Comparison of ENCODE assay signal across 20 mouse cellular contexts in the genomic region with DNA sequence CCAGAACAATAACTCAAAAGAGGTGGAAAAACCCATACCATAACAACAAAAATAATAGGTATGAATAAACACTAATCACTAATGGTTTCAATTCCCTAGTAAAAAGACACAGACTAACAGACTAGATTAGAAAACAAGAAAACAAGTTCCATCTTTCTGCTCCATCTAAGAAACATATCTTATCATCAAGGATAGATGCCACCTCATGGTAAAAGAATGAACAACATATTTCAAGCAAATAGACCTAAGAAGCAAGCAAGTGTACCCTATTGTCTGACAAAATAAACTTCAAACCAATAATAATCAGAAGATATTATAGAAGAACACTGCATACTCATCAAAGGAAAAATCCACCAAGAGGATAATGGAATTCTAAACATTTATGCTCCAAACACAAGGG.
DNase-seq lines count a peak whose midpoint lies in the region; ATAC-seq and TF ChIP-seq lines count a peak whose summit lies in the region.
"Had no signal": no experiment of that assay in that cellular context is flagged by ENCODE, and none has a peak within 500 bp of the region (broad histone marks: within the 10 kb centered on the region; RNA-seq: fewer than 3 reads in every experiment).

No protein-coding gene starts in this region.

- no peak overlapping the region for H3K4me3 ChIP-seq in intestine, postnatal 0 days (ENCODE audit: low read depth, low read length)
- H3K4me3 ChIP-seq in intestine, embryonic 16.5 days (ENCODE audit: low read length): no peak overlapping the region
- H3K4me3 ChIP-seq: embryonic facial prominence, embryonic 10.5 days; hindbrain, embryonic 12.5 days had no signal

- H3K27me3 ChIP-seq in intestine, postnatal 0 days (replicated peaks; ENCODE audit: control insufficient read depth, insufficient read depth, low read length): no peaks in the 10 kb centered on the region
- no peaks in the 10 kb centered on the region for H3K27me3 ChIP-seq in intestine, embryonic 16.5 days (replicated peaks; ENCODE audit: control insufficient read depth, insufficient read depth, low read length)
- H3K27me3 ChIP-seq: hindbrain, embryonic 12.5 days; Patski had no signal

- DNase-seq in CD4-positive, CD25-positive, alpha-beta regulatory T cell, adult 2 months (ENCODE audit: low read depth, low spot score): peak; percentile 6
- peak; percentile 24 for DNase-seq in 3T3-L1 (ENCODE audit: low read depth, low spot score)
- DNase-seq in induced T-regulatory cell, adult 2 months (ENCODE audit: low read depth): peak; percentile 3
- DNase-seq in spleen, postnatal 14 days (ENCODE audit: low spot score in 2 of 2): no peak
- DNase-seq: adrenal gland, adult 2 months; adrenal gland, postnatal 25 days; cerebellum, adult 18-20 months; cerebellum, postnatal 10 days; gastrocnemius, postnatal 14 days; heart, postnatal 10 days; heart, postnatal 4 days had no signal

- no peak overlapping the region for H3K4me2 ChIP-seq in intestine, postnatal 0 days (replicated peaks; ENCODE audit: low read depth)
- H3K4me2 ChIP-seq in intestine, embryonic 16.5 days (ENCODE audit: low read depth, low read length): no peak overlapping the region
- H3K4me2 ChIP-seq: hindbrain, embryonic 12.5 days had no signal

- ATAC-seq in CD4-positive, CD25-positive, alpha-beta regulatory T cell, adult 4 months: no peak
- ATAC-seq in intestine, postnatal 0 days: no peak
- ATAC-seq in intestine, embryonic 16.5 days: no peak
- ATAC-seq: activated CD4-positive, CD25-positive, alpha-beta regulatory T cell, adult 4 months; forebrain, embryonic 14.5 days; hindbrain, embryonic 16.5 days; Patski had no signal

- 0 out of 2 replicates have a peak, but pooled peaks have one; percentile 12 for TF ChIP-seq CTCF in intestine, postnatal 0 days (IDR thresholded peaks at IDR 0.05; ENCODE audit: low read depth)

- no peaks in the 10 kb centered on the region for H3K36me3 ChIP-seq in intestine, postnatal 0 days (ENCODE audit: control insufficient read depth, insufficient read depth)
- no peaks in the 10 kb centered on the region for H3K36me3 ChIP-seq in intestine, embryonic 16.5 days (ENCODE audit: control insufficient read depth, insufficient read depth, low read length)
- H3K36me3 ChIP-seq: embryonic facial prominence, embryonic 10.5 days; hindbrain, embryonic 12.5 days had no signal

- no peak overlapping the region for H3K27ac ChIP-seq in intestine, postnatal 0 days (ENCODE audit: low read depth, low read length)
- no peak overlapping the region for H3K27ac ChIP-seq in intestine, embryonic 16.5 days (ENCODE audit: low read length)
- H3K27ac ChIP-seq: embryonic facial prominence, embryonic 10.5 days; hindbrain, embryonic 12.5 days had no signal

- H3K9ac ChIP-seq in intestine, postnatal 0 days (ENCODE audit: low read depth, low read length): no peak overlapping the region
- no peak overlapping the region for H3K9ac ChIP-seq in intestine, embryonic 16.5 days (ENCODE audit: low read depth, low read length)
- H3K9ac ChIP-seq: hindbrain, embryonic 12.5 days had no signal

- no peaks in the 10 kb centered on the region for H3K9me3 ChIP-seq in intestine, postnatal 0 days (ENCODE audit: control insufficient read depth)
- H3K9me3 ChIP-seq in intestine, embryonic 16.5 days (ENCODE audit: control insufficient read depth, low read length): no peaks in the 10 kb centered on the region
- H3K9me3 ChIP-seq: embryonic facial prominence, embryonic 10.5 days; hindbrain, embryonic 12.5 days had no signal

- no peaks in the 10 kb centered on the region for H3K4me1 ChIP-seq in intestine, postnatal 0 days (replicated peaks; ENCODE audit: control insufficient read depth, insufficient read depth, low read length)
- no peaks in the 10 kb centered on the region for H3K4me1 ChIP-seq in intestine, embryonic 16.5 days (ENCODE audit: control insufficient read depth, insufficient read depth, low read length)
- H3K4me1 ChIP-seq: embryonic facial prominence, embryonic 10.5 days; hindbrain, embryonic 12.5 days had no signal

Comparison
In these comparisons a context has a peak if more than half of its experiments do, and no peak if none do; other contexts are left out.
1. DNase-seq: peak in CD4-positive, CD25-positive, alpha-beta regulatory T cell, adult 2 months (single experiment), 3T3-L1 (single experiment) and induced T-regulatory cell, adult 2 months (single experiment); none in spleen, postnatal 14 days (0 of 2).